Mouse (Mus musculus) liver, adult 2 months (tissue): ENCODE results near the gene Lrch3. TPM values are rescaled to one million over a fixed set of nuclear protein-coding genes. Genes with fewer than 3 reads are reported as not detected.
"Not testable (repeated sequence)": the region's sequence is repeated elsewhere in the genome, so short reads cannot be mapped to it uniquely, and the experiment has no call there.

ENCODE experiments used
- DNase-seq: peaks from one replicate; pipeline ENCODE4 v3.0.0-alpha.2; 2011; ENCODE audit warnings: low read depth, low spot score; ENCODE audit errors: extremely low read depth
- H3K27ac ChIP-seq: fragments of 200-500 bp; replicated peaks from 2 replicates; pipeline ENCODE4 v1.5.1; 2012; ENCODE audit warnings: low read depth, mild to moderate bottlenecking, control low read depth, inconsistent platforms, low read length; ENCODE audit not compliant: insufficient read depth
- H3K27me3 ChIP-seq: fragments of 200-500 bp; 2 replicates; pipeline ENCODE4 v1.6.1; 2012; ENCODE audit warnings: mild to moderate bottlenecking, moderate library complexity, low read length, inconsistent platforms; ENCODE audit not compliant: control insufficient read depth, insufficient read depth
- H3K36me3 ChIP-seq: fragments of 200-500 bp; 2 replicates; pipeline ENCODE4 v1.6.1; 2012; ENCODE audit warnings: low read length, inconsistent platforms; ENCODE audit not compliant: control insufficient read depth, insufficient read depth
- H3K4me1 ChIP-seq: fragments of 200-500 bp; 2 replicates; pipeline ENCODE4 v1.6.1; 2011; ENCODE audit warnings: low read length; ENCODE audit not compliant: control insufficient read depth, insufficient read depth
- H3K4me3 ChIP-seq: fragments of 200-500 bp; 2 replicates; pipeline ENCODE4 v1.5.1; 2011; ENCODE audit warnings: low read depth, mild to moderate bottlenecking, control low read depth, low read length, moderate library complexity; ENCODE audit not compliant: insufficient read depth
- H3K79me2 ChIP-seq: fragments of 200-500 bp; 2 replicates; pipeline ENCODE4 v1.6.1; 2012; ENCODE audit warnings: inconsistent platforms, mild to moderate bottlenecking, low read length, moderate library complexity; ENCODE audit not compliant: control insufficient read depth, insufficient read depth
- H3K9ac ChIP-seq: fragments of 200-500 bp; 2 replicates; pipeline ENCODE4 v1.6.1; 2012; ENCODE audit warnings: low read depth, mild to moderate bottlenecking, control low read depth, inconsistent platforms, low read length
- CTCF ChIP-seq: fragments of 200-500 bp; IDR thresholded peaks from 2 replicates; pipeline ENCODE4 v1.5.1; 2011; ENCODE audit warnings: low read depth, low read length, control low read depth
- POLR2A ChIP-seq: fragments of 200-500 bp; IDR thresholded peaks from 2 replicates; pipeline ENCODE4 v1.6.1; 2011; ENCODE audit warnings: low read length, control low read depth; ENCODE audit not compliant: insufficient read depth; ENCODE audit errors: extremely low read depth
- WGBS: fragments of 180-500 bp; shearing (Covaris S2); methylation state at CpG from one replicate; pipeline ENCODE4 v1.1.7; 2018; 5-methylcytosine and 5-hydroxymethylcytosine counted together
- polyA plus RNA-seq: library from polyadenylated mRNA; depleted of rRNA; stranded (reverse); fragments of >200 nt; gene quantifications from 2 replicates; pipeline ENCODE4 v1.2.3, GENCODE M21; 2012
- total RNA-seq: library from RNA; depleted of rRNA; stranded (reverse); fragments of >200 nt; gene quantifications from 2 replicates; pipeline ENCODE4 v1.2.3, GENCODE M21; 2014

Lrch3 gene
- total and polyA plus RNA-seq, 2 experiments = 5.3 to 9.8 TPM

- WGBS = 73% methylated on average over 3 of the region's 3 CpGs
- no peaks in the 10 kb centered on the region for H3K36me3 ChIP-seq
- no peak for DNase-seq
- H3K27ac ChIP-seq = no peak overlapping the region
- TF ChIP-seq CTCF = no peak
- TF ChIP-seq POLR2A = no peak
- peaks cover 5% of the 10 kb centered on the region for H3K4me1 ChIP-seq
- peaks cover 15% of the 10 kb centered on the region for H3K79me2 ChIP-seq
- H3K9ac ChIP-seq = no peak overlapping the region
- no peak overlapping the region for H3K4me3 ChIP-seq
- H3K27me3 ChIP-seq = no peaks in the 10 kb centered on the region
Measured at GRCm38 (mm10) chr16:32873366-32873765, 40.5 kb upstream of the Lrch3 start.

GRCm38 (mm10) chr16:32875281-32875680 lies 38.6 kb upstream of the Lrch3 start:
- not testable (repeated sequence) for H3K36me3 ChIP-seq, DNase-seq, H3K4me3 ChIP-seq, H3K27ac ChIP-seq, H3K9ac ChIP-seq, H3K27me3 ChIP-seq
- peaks cover 26% of the 10 kb centered on the region for H3K79me2 ChIP-seq
- H3K4me1 ChIP-seq = peaks cover 10% of the 10 kb centered on the region
- WGBS = 67% methylated on average over 1 of the region's 1 CpGs

GRCm38 (mm10) chr16:32875847-32876246 lies 38.1 kb upstream of the Lrch3 start:
- H3K4me1 ChIP-seq = peaks cover 10% of the 10 kb centered on the region
- TF ChIP-seq POLR2A (no peak), CTCF (no peak)
- WGBS = 44% methylated on average over 3 of the region's 3 CpGs
- H3K36me3 ChIP-seq = no peaks in the 10 kb centered on the region
- H3K27ac ChIP-seq = peak overlapping the region; percentile 37; the same call in 1 of the 2 replicates
- H3K27me3 ChIP-seq = no peaks in the 10 kb centered on the region
- no peak overlapping the region for H3K9ac ChIP-seq
- peaks cover 31% of the 10 kb centered on the region for H3K79me2 ChIP-seq
- peak; percentile 81 for DNase-seq
- H3K4me3 ChIP-seq = no peak overlapping the region

GRCm38 (mm10) chr16:32876831-32877230 lies 37.1 kb upstream of the Lrch3 start:
- 3% methylated on average over 9 of the region's 9 CpGs for WGBS
- Histone ChIP-seq H3K4me3 (peak overlapping the region; percentile 100), H3K9ac (no peak overlapping the region), H3K27ac (no peak overlapping the region), H3K79me2 (peaks cover 35% of the 10 kb centered on the region), H3K4me1 (peaks cover 10% of the 10 kb centered on the region), H3K36me3 (no peaks in the 10 kb centered on the region), H3K27me3 (no peaks in the 10 kb centered on the region)
- no peak for TF ChIP-seq CTCF
- TF ChIP-seq POLR2A = no peak
- DNase-seq = peak; percentile 28

- Histone ChIP-seq H3K4me3 (peak within 1 kb of the TSS; percentile 100), H3K9ac (peak within 1 kb of the TSS; percentile 98), H3K27me3 (no peaks in the 10 kb centered on the region), H3K4me1 (peaks cover 10% of the 10 kb centered on the region), H3K79me2 (peaks cover 36% of the 10 kb centered on the region), H3K36me3 (no peaks in the 10 kb centered on the region), H3K27ac (peak within 1 kb of the TSS; percentile 97)
- WGBS = under 1% methylated on average over 82 of the region's 83 CpGs
- TF ChIP-seq POLR2A = peak; percentile 68
- TF ChIP-seq CTCF = peak; percentile 51
- peak; percentile 82 for DNase-seq
Measured at GRCm38 (mm10) chr16:32877343-32878156, 36.4 kb upstream of the Lrch3 start, which contains the start of the genes Fyttd1 and Rubcn. TSS of gene Fyttd1 (plus strand) at chr16:32877500. TSS of gene Rubcn (minus strand) at chr16:32877766.

- peak; percentile 25 for DNase-seq
- H3K36me3 ChIP-seq = no peaks in the 10 kb centered on the region
- under 1% methylated on average over 34 of the region's 34 CpGs for WGBS
- no peaks in the 10 kb centered on the region for H3K27me3 ChIP-seq
- no peak for TF ChIP-seq CTCF
- TF ChIP-seq POLR2A = no peak
- H3K4me1 ChIP-seq = peaks cover 10% of the 10 kb centered on the region
- H3K9ac ChIP-seq = peak overlapping the region; percentile 98
- peak overlapping the region; percentile 61 for H3K27ac ChIP-seq
- peak overlapping the region; percentile 100 for H3K4me3 ChIP-seq
- H3K79me2 ChIP-seq = peaks cover 38% of the 10 kb centered on the region
Measured at GRCm38 (mm10) chr16:32878157-32878598, 35.7 kb upstream of the Lrch3 start.
